Mouse (Mus musculus) urinary bladder, postnatal 4 days (tissue): Measurements from ENCODE around the gene Tnni2.
A peak's percentile ranks its signal among the peaks of the same experiment; 100 is the strongest.

Experiments
- DNase-seq, 2 experiments: peaks; one replicate each; pipeline ENCODE4 v3.0.0; 2021 to 2022; ENCODE audit warnings: low spot score in 2 of 2

Tnni2 gene

GRCm38 (mm10) chr7:142430160-142430678 lies 11.4 kb upstream of the Tnni2 start:
- DNase-seq, result no peak

- DNase-seq, result no peak
Observed at GRCm38 (mm10) chr7:142431106-142431505, 10.5 kb upstream of the Tnni2 start.

GRCm38 (mm10) chr7:142433623-142434022 lies 8.0 kb upstream of the Tnni2 start:
- DNase-seq, result no peak

- DNase-seq, result no peak
Observed at GRCm38 (mm10) chr7:142434137-142434865, 7.3 kb upstream of the Tnni2 start, which contains the start of gene Syt8. TSS of gene Syt8 (plus strand) at chr7:142434850.

GRCm38 (mm10) chr7:142435524-142435923 lies 6.1 kb upstream of the Tnni2 start:
- DNase-seq, result no peak

GRCm38 (mm10) chr7:142437324-142437723 lies 4.3 kb upstream of the Tnni2 start:
- peak; percentile 76 for DNase-seq

GRCm38 (mm10) chr7:142439966-142440365 lies 1.6 kb upstream of the Tnni2 start:
- no peak for DNase-seq

- peak in 1 of 2 experiments; percentile 69 for DNase-seq
Observed at GRCm38 (mm10) chr7:142440657-142441114, 922 bp upstream of the Tnni2 start.

- no peak for DNase-seq
Observed at GRCm38 (mm10) chr7:142442081-142442907, 686 bp downstream of the Tnni2 start.

- no peak for DNase-seq
Observed at GRCm38 (mm10) chr7:142442908-142443420, 1.4 kb downstream of the Tnni2 start.

GRCm38 (mm10) chr7:142443474-142443873 lies 1.9 kb downstream of the Tnni2 start:
- DNase-seq, result no peak

- DNase-seq, result no peak
Observed at GRCm38 (mm10) chr7:142444171-142444570, 2.6 kb downstream of the Tnni2 start.

- DNase-seq, result no peak
Observed at GRCm38 (mm10) chr7:142445324-142445723, 3.7 kb downstream of the Tnni2 start.

- DNase-seq, result no peak
Observed at GRCm38 (mm10) chr7:142446264-142446663, 4.7 kb downstream of the Tnni2 start.

GRCm38 (mm10) chr7:142449038-142449617 lies 7.5 kb downstream of the Tnni2 start:
- no peak for DNase-seq

GRCm38 (mm10) chr7:142454706-142455105 lies 13.1 kb downstream of the Tnni2 start:
- peak in 1 of 2 experiments; percentile 49 for DNase-seq

GRCm38 (mm10) chr7:142455251-142455650 lies 13.6 kb downstream of the Tnni2 start:
- peak in 1 of 2 experiments; percentile 42 for DNase-seq

- DNase-seq, result peak in 1 of 2 experiments; percentile 55
Observed at GRCm38 (mm10) chr7:142456806-142457205, 15.2 kb downstream of the Tnni2 start.

- DNase-seq, result peak; percentile 47 to 60
Observed at GRCm38 (mm10) chr7:142457227-142457811, 15.7 kb downstream of the Tnni2 start.

- peak in 1 of 2 experiments; percentile 56 for DNase-seq
Observed at GRCm38 (mm10) chr7:142458026-142458425, 16.4 kb downstream of the Tnni2 start.

GRCm38 (mm10) chr7:142458676-142459298 lies 17.2 kb downstream of the Tnni2 start:
- no peak for DNase-seq
